Mouse (Mus musculus): Measurements from ENCODE around the gene Prm3. TPM values are rescaled to one million over a fixed set of nuclear protein-coding genes. Genes with fewer than 3 reads are reported as not detected.

Gene Prm3
- not detected in 2 replicates for polyA plus RNA-seq (2015; fragmentation: Nextera tagmentation; extraction: Ambion mirVana)

DNA sequence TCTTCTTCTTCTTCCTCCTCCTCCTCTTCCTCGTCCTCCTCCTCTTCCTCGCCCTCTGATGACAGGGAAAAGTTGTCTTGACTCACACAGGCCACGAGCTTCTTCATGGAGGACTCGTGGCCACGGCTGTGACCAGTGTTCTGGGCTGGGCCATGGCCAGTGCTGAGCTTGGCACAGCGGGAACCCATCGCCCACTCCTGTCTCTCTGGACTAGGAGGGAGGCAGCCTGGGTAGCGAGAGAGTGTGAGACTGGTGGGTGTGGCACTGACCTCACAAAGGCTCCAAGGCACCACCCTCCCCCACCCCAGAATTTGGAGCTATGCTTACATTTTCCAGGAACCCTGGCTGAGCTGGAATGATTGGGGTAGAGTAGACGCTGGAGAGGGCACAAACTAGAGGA lies at the start of gene Prm3:
Prm3 (minus strand) TSS at position 213 of the 400 bp plus-strand sequence.
- no peak within 1 kb of the TSS for H3K4me3 ChIP-seq (ENCODE audit: low read length)
- H3K4me1 ChIP-seq (ENCODE audit: control insufficient read depth, insufficient read depth, low read length): 0 out of 2 replicates have a peak, but pooled peaks cover 5% of the 10 kb centered on the region
- H3K27ac ChIP-seq (ENCODE audit: low read length): no peak within 1 kb of the TSS
- ATAC-seq: no peak
- no peaks in the 10 kb centered on the region for H3K36me3 ChIP-seq (ENCODE audit: control insufficient read depth, insufficient read depth, low read length)
- H3K4me2 ChIP-seq (ENCODE audit: low read depth, low read length): no peak within 1 kb of the TSS
- 83% methylated on average over 9 of the region's 9 CpGs for WGBS
- H3K27me3 ChIP-seq (replicated peaks; ENCODE audit: control insufficient read depth, insufficient read depth, low read length): no peaks in the 10 kb centered on the region; the same call in 1 of the 2 replicates
- H3K9ac ChIP-seq (ENCODE audit: low read depth, low read length): no peak within 1 kb of the TSS
- no peaks in the 10 kb centered on the region for H3K9me3 ChIP-seq (ENCODE audit: control insufficient read depth, low read length)

DNA sequence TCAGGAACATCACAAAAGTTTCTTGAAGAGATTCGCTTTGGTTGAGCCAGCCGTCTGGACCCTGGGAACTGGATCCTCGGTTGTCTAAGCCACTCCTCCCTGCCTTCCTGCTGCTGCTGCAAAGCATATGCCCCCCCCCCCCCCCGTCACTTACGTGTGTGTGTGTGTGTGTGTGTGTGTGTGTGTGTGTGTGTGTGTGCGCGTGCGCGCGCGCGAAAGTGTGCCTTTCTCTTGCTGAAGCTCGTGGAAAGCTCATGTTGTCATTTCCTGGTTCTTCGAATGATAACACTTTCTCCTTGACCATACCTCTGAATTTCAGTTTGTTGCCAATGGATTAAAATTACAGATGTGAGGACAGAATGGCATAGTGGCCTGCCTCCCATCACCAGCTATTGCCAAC lies 49.3 kb upstream of the Prm3 start:
- H3K9ac ChIP-seq (ENCODE audit: low read depth, low read length): no peak overlapping the region
- ATAC-seq: no peak
- H3K4me2 ChIP-seq (ENCODE audit: low read depth, low read length): no peak overlapping the region
- H3K27me3 ChIP-seq (replicated peaks; ENCODE audit: control insufficient read depth, insufficient read depth, low read length): no peaks in the 10 kb centered on the region
- H3K4me1 ChIP-seq (ENCODE audit: control insufficient read depth, insufficient read depth, low read length): peaks cover 36% of the 10 kb centered on the region
- WGBS: 83% methylated on average over 14 of the region's 14 CpGs
- no peaks in the 10 kb centered on the region for H3K9me3 ChIP-seq (ENCODE audit: control insufficient read depth, low read length)
- no peaks in the 10 kb centered on the region for H3K36me3 ChIP-seq (ENCODE audit: control insufficient read depth, insufficient read depth, low read length)
- H3K4me3 ChIP-seq (ENCODE audit: low read length): no peak overlapping the region
- no peak overlapping the region for H3K27ac ChIP-seq (ENCODE audit: low read length)

DNA sequence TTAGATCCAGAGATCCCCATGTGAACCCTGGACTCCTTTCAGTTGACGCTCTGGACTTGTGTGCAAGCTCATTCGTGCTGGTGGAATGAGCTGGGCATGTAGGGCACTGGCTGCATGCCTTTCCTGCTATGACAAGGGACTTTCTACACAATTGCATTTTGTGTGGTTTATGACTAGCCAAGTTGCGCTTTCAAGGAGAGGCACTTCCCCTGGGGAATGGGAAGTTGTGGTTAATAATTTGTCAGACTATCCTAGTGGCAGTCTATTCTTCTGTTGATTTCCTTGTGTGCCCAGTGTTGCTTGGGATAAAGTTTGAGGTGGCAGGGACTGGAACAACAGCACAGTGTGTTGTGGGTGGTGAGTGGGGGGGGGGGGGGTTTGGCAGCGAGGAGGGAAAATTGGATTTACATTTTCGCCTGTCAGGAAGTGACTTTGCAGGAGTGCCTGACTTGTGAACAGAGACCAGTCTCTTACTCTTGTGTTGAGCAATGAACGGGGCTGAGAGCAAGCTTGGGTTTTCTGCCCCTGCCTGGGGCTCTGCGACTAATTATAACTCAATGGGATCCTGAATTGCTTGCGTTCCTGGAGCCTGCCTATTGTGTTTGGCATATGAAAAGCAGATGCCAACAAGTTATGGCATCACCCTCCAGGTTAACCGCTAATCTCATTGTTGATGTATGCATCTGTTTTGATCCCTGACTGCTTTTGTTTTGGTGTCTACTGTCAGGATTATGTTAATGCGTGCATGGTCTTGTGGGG lies 48.0 kb upstream of the Prm3 start:
- H3K36me3 ChIP-seq (ENCODE audit: control insufficient read depth, insufficient read depth, low read length): no peaks in the 10 kb centered on the region
- no peaks in the 10 kb centered on the region for H3K9me3 ChIP-seq (ENCODE audit: control insufficient read depth, low read length)
- H3K4me1 ChIP-seq (ENCODE audit: control insufficient read depth, insufficient read depth, low read length): peaks cover 34% of the 10 kb centered on the region
- H3K27me3 ChIP-seq (replicated peaks; ENCODE audit: control insufficient read depth, insufficient read depth, low read length): no peaks in the 10 kb centered on the region
- peak overlapping the region; percentile 15 for H3K4me2 ChIP-seq (ENCODE audit: low read depth, low read length)
- peak overlapping the region; percentile 87 for H3K27ac ChIP-seq (ENCODE audit: low read length)
- 0 out of 2 replicates have a peak overlapping the region, but pooled peaks have one; percentile 38 for H3K9ac ChIP-seq (ENCODE audit: low read depth, low read length)
- WGBS: 37% methylated on average over 10 of the region's 10 CpGs
- H3K4me3 ChIP-seq (ENCODE audit: low read length): no peak overlapping the region
- ATAC-seq: peak; percentile 66

DNA sequence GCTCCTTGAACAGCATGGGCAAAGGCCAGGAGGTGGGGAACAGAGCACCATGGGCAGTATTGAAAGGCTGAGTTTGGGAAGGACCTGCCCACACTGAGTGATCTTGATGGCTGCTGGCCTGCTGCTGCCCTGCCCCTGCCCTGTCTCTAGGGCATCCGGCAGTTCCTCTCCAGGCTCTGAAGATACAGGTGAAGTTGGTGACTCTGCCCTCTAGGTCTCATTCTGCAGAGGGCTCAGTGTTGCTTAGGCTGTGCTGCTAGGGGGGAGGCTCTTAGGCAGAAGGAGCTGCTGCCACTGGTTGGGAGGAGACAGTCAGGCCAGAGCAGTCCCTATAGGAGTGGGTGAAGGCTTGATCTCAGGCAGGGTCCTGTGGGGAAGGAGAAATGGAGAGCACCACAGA lies 47.2 kb upstream of the Prm3 start:
- peak; percentile 6; the same call in 1 of the 2 replicates for ATAC-seq
- Histone ChIP-seq H3K36me3 (ENCODE audit: control insufficient read depth, insufficient read depth, low read length) (no peaks in the 10 kb centered on the region), H3K9me3 (ENCODE audit: control insufficient read depth, low read length) (0 out of 2 replicates have a peak, but pooled peaks cover under 1% of the 10 kb centered on the region), H3K4me1 (ENCODE audit: control insufficient read depth, insufficient read depth, low read length) (peaks cover 29% of the 10 kb centered on the region), H3K9ac (ENCODE audit: low read depth, low read length) (peak overlapping the region; percentile 38; the same call in 1 of the 2 replicates), H3K27me3 (replicated peaks; ENCODE audit: control insufficient read depth, insufficient read depth, low read length) (no peaks in the 10 kb centered on the region), H3K4me3 (ENCODE audit: low read length) (no peak overlapping the region), H3K27ac (ENCODE audit: low read length) (peak overlapping the region; percentile 87), H3K4me2 (ENCODE audit: low read depth, low read length) (peak overlapping the region; percentile 14; the same call in 1 of the 2 replicates)
- WGBS: 73% methylated on average over 1 of the region's 1 CpGs

DNA sequence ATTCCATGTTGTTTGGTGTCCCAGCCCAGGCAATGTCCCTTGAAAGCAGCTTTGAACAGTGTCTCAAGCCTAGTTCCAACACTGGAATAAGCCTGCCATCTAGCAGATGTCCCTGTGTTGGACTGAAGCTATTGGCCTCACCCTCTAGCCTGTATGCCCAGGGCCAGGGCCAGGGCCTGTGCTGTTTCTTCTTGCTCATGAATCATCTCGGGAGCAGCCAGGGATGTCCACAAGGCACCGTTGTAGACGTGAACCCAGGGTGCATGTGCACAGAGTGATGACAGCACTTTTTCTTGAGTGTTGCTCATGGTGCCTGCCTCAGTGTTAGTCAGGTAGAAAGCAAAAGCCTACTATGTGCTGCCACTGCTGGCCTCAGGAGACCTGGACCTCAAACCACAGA lies 46.5 kb upstream of the Prm3 start:
- H3K27ac ChIP-seq (ENCODE audit: low read length): peak overlapping the region; percentile 87; the same call in 1 of the 2 replicates
- 0 out of 2 replicates have a peak overlapping the region, but pooled peaks have one; percentile 38 for H3K9ac ChIP-seq (ENCODE audit: low read depth, low read length)
- H3K27me3 ChIP-seq (replicated peaks; ENCODE audit: control insufficient read depth, insufficient read depth, low read length): no peaks in the 10 kb centered on the region
- H3K4me1 ChIP-seq (ENCODE audit: control insufficient read depth, insufficient read depth, low read length): peaks cover 29% of the 10 kb centered on the region
- no peak overlapping the region for H3K4me2 ChIP-seq (ENCODE audit: low read depth, low read length)
- ATAC-seq: no peak
- H3K9me3 ChIP-seq (ENCODE audit: control insufficient read depth, low read length): 0 out of 2 replicates have a peak, but pooled peaks cover 3% of the 10 kb centered on the region
- no peak overlapping the region for H3K4me3 ChIP-seq (ENCODE audit: low read length)
- WGBS: 85% methylated on average over 3 of the region's 3 CpGs
- H3K36me3 ChIP-seq (ENCODE audit: control insufficient read depth, insufficient read depth, low read length): no peaks in the 10 kb centered on the region

DNA sequence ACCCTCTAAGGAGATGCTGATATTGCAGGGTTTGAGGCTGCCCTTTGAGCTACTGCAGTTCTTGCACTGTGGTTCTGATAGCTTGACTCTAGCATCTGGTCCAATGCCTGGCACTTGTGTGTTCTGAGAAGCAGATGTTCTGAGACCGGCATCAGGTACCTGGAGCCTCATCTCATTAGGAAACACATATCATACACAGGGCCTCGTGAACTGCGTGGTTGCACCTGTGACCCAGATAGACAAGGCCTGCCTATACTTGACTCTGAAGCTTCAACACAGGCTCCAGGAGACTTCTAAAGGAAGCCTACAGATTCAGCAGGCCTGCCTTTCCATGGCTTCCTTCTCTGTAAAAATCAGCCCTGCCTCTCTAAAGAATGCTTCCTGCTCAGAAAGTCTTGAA lies 45.7 kb upstream of the Prm3 start:
- WGBS: 92% methylated on average over 3 of the region's 3 CpGs
- Histone ChIP-seq H3K27ac (ENCODE audit: low read length) (no peak overlapping the region), H3K36me3 (ENCODE audit: control insufficient read depth, insufficient read depth, low read length) (no peaks in the 10 kb centered on the region), H3K9me3 (ENCODE audit: control insufficient read depth, low read length) (0 out of 2 replicates have a peak, but pooled peaks cover 3% of the 10 kb centered on the region), H3K4me1 (ENCODE audit: control insufficient read depth, insufficient read depth, low read length) (peaks cover 29% of the 10 kb centered on the region), H3K4me2 (ENCODE audit: low read depth, low read length) (no peak overlapping the region), H3K27me3 (replicated peaks; ENCODE audit: control insufficient read depth, insufficient read depth, low read length) (no peaks in the 10 kb centered on the region), H3K4me3 (ENCODE audit: low read length) (no peak overlapping the region), H3K9ac (ENCODE audit: low read depth, low read length) (no peak overlapping the region)
- no peak for ATAC-seq

DNA sequence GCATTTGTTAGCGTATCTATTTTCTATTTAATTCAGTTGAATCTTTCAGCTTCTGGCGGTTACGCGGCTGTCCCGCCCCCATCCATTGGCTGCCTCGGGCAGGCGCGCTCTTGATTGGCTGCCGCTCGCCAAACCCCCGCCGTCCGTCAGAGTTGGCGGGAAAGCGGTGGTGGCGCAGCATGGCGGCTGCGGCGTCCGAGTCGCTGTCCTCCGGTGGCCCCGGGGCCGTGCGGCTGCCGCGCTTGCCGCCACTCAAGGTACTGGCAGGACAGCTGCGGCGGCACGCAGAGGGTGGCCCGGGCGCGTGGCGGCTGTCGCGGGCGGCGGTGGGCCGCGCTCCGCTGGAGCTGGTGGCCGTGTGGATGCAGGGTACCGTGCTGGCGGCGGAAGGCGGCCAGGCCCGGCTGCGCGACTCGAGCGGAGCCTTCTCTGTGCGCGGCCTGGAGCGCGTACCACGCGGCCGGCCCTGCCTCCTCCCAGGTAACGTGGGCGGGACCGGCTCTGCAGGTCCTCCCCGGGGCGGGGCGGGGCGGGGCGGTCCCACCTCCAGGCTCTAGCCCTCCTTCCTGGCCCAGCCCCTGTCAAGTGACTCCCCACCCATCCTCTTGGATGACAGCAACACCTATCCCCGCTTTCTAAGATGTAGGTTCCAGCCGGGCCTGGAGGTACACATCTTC lies 44.3 kb upstream of the Prm3 start, which contains the start of gene Rmi2:
Rmi2 (plus strand) TSS at position 149 of the 677 bp plus-strand sequence.
- H3K27me3 ChIP-seq (replicated peaks; ENCODE audit: control insufficient read depth, insufficient read depth, low read length): no peaks in the 10 kb centered on the region
- peak within 1 kb of the TSS; percentile 90 for H3K4me3 ChIP-seq (ENCODE audit: low read length)
- H3K36me3 ChIP-seq (ENCODE audit: control insufficient read depth, insufficient read depth, low read length): no peaks in the 10 kb centered on the region
- WGBS: under 1% methylated on average over 58 of the region's 69 CpGs
- H3K4me1 ChIP-seq (ENCODE audit: control insufficient read depth, insufficient read depth, low read length): peaks cover 29% of the 10 kb centered on the region
- H3K27ac ChIP-seq (ENCODE audit: low read length): peak within 1 kb of the TSS; percentile 93
- H3K9me3 ChIP-seq (ENCODE audit: control insufficient read depth, low read length): 0 out of 2 replicates have a peak, but pooled peaks cover 3% of the 10 kb centered on the region
- peak within 1 kb of the TSS; percentile 91 for H3K9ac ChIP-seq (ENCODE audit: low read depth, low read length)
- peak; percentile 94 for ATAC-seq
- peak within 1 kb of the TSS; percentile 85 for H3K4me2 ChIP-seq (ENCODE audit: low read depth, low read length)

DNA sequence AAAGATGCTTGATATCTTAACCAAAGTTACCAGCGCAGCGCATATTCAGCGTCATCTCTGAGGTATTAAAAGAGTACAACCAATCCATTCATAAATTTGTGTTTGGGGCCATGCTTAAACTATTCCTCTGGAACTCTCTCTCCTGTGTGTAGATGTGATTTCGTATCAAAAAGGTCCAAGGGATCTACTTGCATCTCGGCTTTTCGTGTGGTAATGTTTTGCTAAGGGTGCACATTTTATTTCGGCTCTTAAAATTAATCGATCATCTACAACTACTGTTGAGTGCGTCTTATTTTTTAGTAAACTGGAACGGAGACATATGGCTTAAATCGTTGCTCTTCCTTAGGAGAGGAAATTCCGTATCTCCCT lies 43.8 kb upstream of the Prm3 start:
- 7% methylated on average over 12 of the region's 12 CpGs for WGBS
- H3K36me3 ChIP-seq (ENCODE audit: control insufficient read depth, insufficient read depth, low read length): no peaks in the 10 kb centered on the region
- 0 out of 2 replicates have a peak, but pooled peaks cover 3% of the 10 kb centered on the region for H3K9me3 ChIP-seq (ENCODE audit: control insufficient read depth, low read length)
- H3K4me2 ChIP-seq (ENCODE audit: low read depth, low read length): peak overlapping the region; percentile 85
- no peak for ATAC-seq
- H3K27me3 ChIP-seq (replicated peaks; ENCODE audit: control insufficient read depth, insufficient read depth, low read length): no peaks in the 10 kb centered on the region
- peak overlapping the region; percentile 90 for H3K4me3 ChIP-seq (ENCODE audit: low read length)
- H3K9ac ChIP-seq (ENCODE audit: low read depth, low read length): no peak overlapping the region
- peaks cover 29% of the 10 kb centered on the region for H3K4me1 ChIP-seq (ENCODE audit: control insufficient read depth, insufficient read depth, low read length)
- no peak overlapping the region for H3K27ac ChIP-seq (ENCODE audit: low read length)

DNA sequence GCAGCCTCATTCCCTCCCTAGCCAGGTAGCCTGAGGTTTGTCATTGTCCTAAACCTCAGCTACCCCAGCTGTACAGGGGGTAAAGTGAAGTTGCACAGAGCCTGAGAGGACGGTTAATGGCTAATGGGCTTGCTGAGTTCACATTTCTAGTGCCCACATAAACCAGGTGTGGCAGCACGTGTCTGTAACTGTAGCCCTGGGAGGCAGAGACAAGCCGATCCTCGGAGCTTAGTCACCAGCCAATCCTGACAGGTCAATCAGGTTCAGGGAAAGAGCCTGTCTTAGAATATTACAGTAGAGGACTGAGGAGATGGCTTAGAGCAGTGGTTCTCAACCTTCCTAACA lies 37.7 kb upstream of the Prm3 start:
- Histone ChIP-seq H3K4me3 (ENCODE audit: low read length) (no peak overlapping the region), H3K27ac (ENCODE audit: low read length) (no peak overlapping the region), H3K9me3 (ENCODE audit: control insufficient read depth, low read length) (0 out of 2 replicates have a peak, but pooled peaks cover 3% of the 10 kb centered on the region), H3K4me2 (ENCODE audit: low read depth, low read length) (no peak overlapping the region), H3K9ac (ENCODE audit: low read depth, low read length) (no peak overlapping the region), H3K4me1 (ENCODE audit: control insufficient read depth, insufficient read depth, low read length) (no peaks in the 10 kb centered on the region), H3K27me3 (replicated peaks; ENCODE audit: control insufficient read depth, insufficient read depth, low read length) (no peaks in the 10 kb centered on the region), H3K36me3 (ENCODE audit: control insufficient read depth, insufficient read depth, low read length) (no peaks in the 10 kb centered on the region)
- peak; percentile 37; the same call in 1 of the 2 replicates for ATAC-seq
- WGBS: 59% methylated on average over 4 of the region's 4 CpGs

Data from intestine, embryonic 16.5 days (tissue).